Mouse (Mus musculus) bone marrow macrophage, adult 2 months (primary cell): ENCODE measurements around the gene Abca4.

Experiments
- CTCF ChIP-seq: IDR thresholded peaks from 2 replicates; pipeline ENCODE4 v1.5.1; 2012; ENCODE audit warnings: low read depth, mild to moderate bottlenecking, low read length, moderate library complexity
- POLR2A ChIP-seq: IDR thresholded peaks from 2 replicates; pipeline ENCODE4 v1.6.1; 2012; ENCODE audit warnings: mild to moderate bottlenecking, low read depth, low read length, borderline replicate concordance

- TF ChIP-seq POLR2A = no peak
- no peak for TF ChIP-seq CTCF
These were observed 162.2 kb downstream of the Abca4 start for GRCm38 (mm10) chr3:122206279-122207070.
